Mouse (Mus musculus) cerebellum, adult 2 months (tissue): ENCODE results near the gene Dock10.

Experiments used
- CTCF ChIP-seq: fragments of 200-500 bp; IDR thresholded peaks from 2 replicates; pipeline ENCODE4 v1.5.1; 2011; ENCODE audit warnings: low read depth, mild to moderate bottlenecking, control low read depth, low read length, moderate library complexity, borderline replicate concordance; ENCODE audit not compliant: insufficient read depth
- POLR2A ChIP-seq: fragments of 200-500 bp; IDR thresholded peaks from 2 replicates; pipeline ENCODE4 v1.6.1; 2011; ENCODE audit warnings: low read length, control low read depth, borderline replicate concordance; ENCODE audit not compliant: insufficient read depth

- TF ChIP-seq POLR2A (no peak), CTCF (no peak)
Measured at GRCm38 (mm10) chr1:80730174-80730573, 28.2 kb downstream of the Dock10 start.
